Mouse (Mus musculus): ENCODE data around the gene Apol11b. TPM values are rescaled to one million over a fixed set of nuclear protein-coding genes. Genes with fewer than 3 reads are reported as not detected.

The Apol11b gene
- polyA plus RNA-seq, 1 experiment: 0.13 TPM

GRCm38 (mm10) chr15:77598958-77599357 lies 44.1 kb downstream of the Apol11b start, which contains the start of gene Gm36245:
TSS of gene Gm36245 (plus strand) at chr15:77599258.
- Histone ChIP-seq H3K4me3 (replicated peaks; ENCODE audit: extremely low read depth, low read depth, low read length) (no peak within 1 kb of the TSS), H3K4me1 (ENCODE audit: control insufficient read depth, insufficient read depth, low read length) (peaks cover 11% of the 10 kb centered on the region)
- no peak for TF ChIP-seq CTCF (IDR thresholded peaks at IDR 0.05; ENCODE audit: insufficient read depth, low read length)
- TF ChIP-seq POLR2A (IDR thresholded peaks at IDR 0.05; ENCODE audit: borderline replicate concordance, extremely low read depth, low read depth, low read length): no peak
- 79% methylated on average over 1 of the region's 1 CpGs for WGBS
- no peak for DNase-seq

GRCm38 (mm10) chr15:77598429-77598828 lies 44.7 kb downstream of the Apol11b start:
- WGBS: 37% methylated on average over 3 of the region's 3 CpGs
- peaks cover 11% of the 10 kb centered on the region for H3K4me1 ChIP-seq (ENCODE audit: control insufficient read depth, insufficient read depth, low read length)

GRCm38 (mm10) chr15:77595961-77596360 lies 47.1 kb downstream of the Apol11b start, which contains the start of gene Apol10b:
TSS of gene Apol10b (minus strand) at chr15:77596125.
- no peak for DNase-seq
- Histone ChIP-seq H3K4me1 (ENCODE audit: control insufficient read depth, insufficient read depth, low read length) (peaks cover 11% of the 10 kb centered on the region), H3K4me3 (replicated peaks; ENCODE audit: extremely low read depth, low read depth, low read length) (no peak within 1 kb of the TSS)
- WGBS: 35% methylated on average over 5 of the region's 5 CpGs
- TF ChIP-seq CTCF (IDR thresholded peaks at IDR 0.05; ENCODE audit: insufficient read depth, low read length) (no peak), POLR2A (IDR thresholded peaks at IDR 0.05; ENCODE audit: borderline replicate concordance, extremely low read depth, low read depth, low read length) (no peak)

More at GRCm38 (mm10) chr15:77598429-77598828, 44.7 kb downstream of the Apol11b start:
- no peak for TF ChIP-seq POLR2A (IDR thresholded peaks at IDR 0.05; ENCODE audit: borderline replicate concordance, extremely low read depth, low read depth, low read length)
- TF ChIP-seq CTCF (IDR thresholded peaks at IDR 0.05; ENCODE audit: insufficient read depth, low read length): no peak
- no peak overlapping the region for H3K4me3 ChIP-seq (replicated peaks; ENCODE audit: extremely low read depth, low read depth, low read length)
- no peak for DNase-seq

- H3K4me1 ChIP-seq (ENCODE audit: control insufficient read depth, insufficient read depth, low read length): peaks cover 9% of the 10 kb centered on the region
- DNase-seq: no peak
- TF ChIP-seq POLR2A (IDR thresholded peaks at IDR 0.05; ENCODE audit: borderline replicate concordance, extremely low read depth, low read depth, low read length): no peak
- no peak for TF ChIP-seq CTCF (IDR thresholded peaks at IDR 0.05; ENCODE audit: insufficient read depth, low read length)
- 70% methylated on average over 1 of the region's 1 CpGs for WGBS
- no peak overlapping the region for H3K4me3 ChIP-seq (replicated peaks; ENCODE audit: extremely low read depth, low read depth, low read length)
Observed at GRCm38 (mm10) chr15:77593557-77593956, 49.5 kb downstream of the Apol11b start.

GRCm38 (mm10) chr15:77590881-77591280 lies 52.2 kb downstream of the Apol11b start:
- Histone ChIP-seq H3K4me3 (replicated peaks; ENCODE audit: extremely low read depth, low read depth, low read length) (no peak overlapping the region), H3K4me1 (ENCODE audit: control insufficient read depth, insufficient read depth, low read length) (peaks cover 3% of the 10 kb centered on the region; the same call in 1 of the 2 replicates)
- TF ChIP-seq POLR2A (IDR thresholded peaks at IDR 0.05; ENCODE audit: borderline replicate concordance, extremely low read depth, low read depth, low read length): no peak
- no peak for TF ChIP-seq CTCF (IDR thresholded peaks at IDR 0.05; ENCODE audit: insufficient read depth, low read length)
- 57% methylated on average over 2 of the region's 2 CpGs for WGBS
- DNase-seq: no peak

- no peak for DNase-seq
- Histone ChIP-seq H3K4me1 (ENCODE audit: control insufficient read depth, insufficient read depth, low read length) (peaks cover 3% of the 10 kb centered on the region; the same call in 1 of the 2 replicates), H3K4me3 (replicated peaks; ENCODE audit: extremely low read depth, low read depth, low read length) (no peak overlapping the region)
- no peak for TF ChIP-seq POLR2A (IDR thresholded peaks at IDR 0.05; ENCODE audit: borderline replicate concordance, extremely low read depth, low read depth, low read length)
- TF ChIP-seq CTCF (IDR thresholded peaks at IDR 0.05; ENCODE audit: insufficient read depth, low read length): no peak
Observed at GRCm38 (mm10) chr15:77588981-77589380, 54.1 kb downstream of the Apol11b start.

- no peak for DNase-seq
- TF ChIP-seq CTCF (IDR thresholded peaks at IDR 0.05; ENCODE audit: insufficient read depth, low read length): no peak
- no peak for TF ChIP-seq POLR2A (IDR thresholded peaks at IDR 0.05; ENCODE audit: borderline replicate concordance, extremely low read depth, low read depth, low read length)
- peaks cover 8% of the 10 kb centered on the region for H3K4me1 ChIP-seq (ENCODE audit: control insufficient read depth, insufficient read depth, low read length)
- no peak overlapping the region for H3K4me3 ChIP-seq (replicated peaks; ENCODE audit: extremely low read depth, low read depth, low read length)
Observed at GRCm38 (mm10) chr15:77587026-77587425, 56.1 kb downstream of the Apol11b start.

Other genes with a start within 250 kb of the Apol11b start
- 0.31 and 0.38 TPM in 2 replicates for gene Apol7a, start 244.2 kb downstream of the Apol11b start, polyA plus RNA-seq (2012; rRNA removed)
- 0.80 and 1.3 TPM in 2 replicates for gene Apol9a, start 232.2 kb downstream of the Apol11b start, polyA plus RNA-seq (2012; rRNA removed)
- not detected in 2 replicates for gene Apol7b, start 195.8 kb downstream of the Apol11b start, polyA plus RNA-seq (2012; rRNA removed)
- 0.06 TPM in 1 of 2 replicates, not detected in the other for gene Apol10a, start 166.2 kb downstream of the Apol11b start, polyA plus RNA-seq (2012; rRNA removed)
- gene Apol11a, start 135.0 kb downstream of the Apol11b start, polyA plus RNA-seq (2012; rRNA removed): not detected in 2 replicates
- gene Apol7c, start 110.0 kb downstream of the Apol11b start, polyA plus RNA-seq (2012; rRNA removed): 1.0 and 1.1 TPM in 2 replicates
- gene 1700025B11Rik, start 81.4 kb downstream of the Apol11b start, polyA plus RNA-seq (2012; rRNA removed): not detected in 2 replicates
- gene Apol10b, start 47.2 kb downstream of the Apol11b start, polyA plus RNA-seq (2012; rRNA removed): 0.52 and 0.72 TPM in 2 replicates
- not detected in 2 replicates for gene Gm36245, start 44.0 kb downstream of the Apol11b start, polyA plus RNA-seq (2012; rRNA removed)
- gene Apol7e, start 55.6 kb upstream of the Apol11b start, polyA plus RNA-seq (2012; rRNA removed): 0.88 and 1.3 TPM in 2 replicates
- 1.7 and 2.1 TPM in 2 replicates for gene Apol9b, start 85.8 kb upstream of the Apol11b start, polyA plus RNA-seq (2012; rRNA removed)
- gene Apol8, start 113.7 kb upstream of the Apol11b start, polyA plus RNA-seq (2012; rRNA removed): 0.05 TPM in 1 of 2 replicates, not detected in the other
- gene Myh9, start 198.9 kb upstream of the Apol11b start, polyA plus RNA-seq (2012; rRNA removed): 133 and 162 TPM in 2 replicates

Data from lung, adult 2 months (tissue).